Mouse (Mus musculus) kidney, postnatal 0 days (tissue): ENCODE data around the gene Arpc1b. TPM values are rescaled to one million over a fixed set of nuclear protein-coding genes. Genes with fewer than 3 reads are reported as not detected.
"Not testable (repeated sequence)": the region's sequence is repeated elsewhere in the genome, so short reads cannot be mapped to it uniquely, and the experiment has no call there.

ENCODE experiments used
- ATAC-seq: fragments of 200-750 bp; cut with Nextera tagmentation; replicated peaks from 2 replicates; pipeline ENCODE4 v1.8.0; 2017; ENCODE audit warnings: low read depth, moderate number of reproducible peaks, moderate TSS enrichment, moderate library complexity; ENCODE audit not compliant: low FRiP score
- DNase-seq: peaks from one replicate; pipeline ENCODE4 v3.0.0-alpha.2; 2016; ENCODE audit warnings: low spot score
- H3K27ac ChIP-seq: fragments of 300-500 bp; sonication (generic); 2 replicates; pipeline ENCODE4 v1.5.1; 2014; ENCODE audit warnings: mild to moderate bottlenecking
- H3K27me3 ChIP-seq: fragments of 300-500 bp; sonication (generic); 2 replicates; pipeline ENCODE4 v1.6.1; 2014; ENCODE audit warnings: low read length, mixed read lengths; ENCODE audit not compliant: insufficient read depth
- H3K36me3 ChIP-seq: fragments of 300-500 bp; sonication (generic); 2 replicates; pipeline ENCODE4 v1.6.1; 2014; ENCODE audit warnings: low read length, mixed read lengths; ENCODE audit not compliant: insufficient read depth
- H3K4me1 ChIP-seq: fragments of 300-500 bp; sonication (generic); replicated peaks from 2 replicates; pipeline ENCODE4 v1.6.1; 2014; ENCODE audit warnings: antibody characterized with exemption, low read length, mixed read lengths; ENCODE audit not compliant: insufficient read depth
- H3K4me2 ChIP-seq: fragments of 300-500 bp; sonication (generic); 2 replicates; pipeline ENCODE4 v1.6.1; 2014; ENCODE audit warnings: mild to moderate bottlenecking, low read length, moderate library complexity, mixed read lengths
- H3K4me3 ChIP-seq: fragments of 300-500 bp; sonication (generic); replicated peaks from 2 replicates; pipeline ENCODE4 v1.5.1; 2014; ENCODE audit warnings: low read depth, low read length
- H3K9ac ChIP-seq: fragments of 300-500 bp; sonication (generic); 2 replicates; pipeline ENCODE4 v1.6.1; 2014; ENCODE audit warnings: low read depth, low read length
- H3K9me3 ChIP-seq: fragments of 300-500 bp; sonication (generic); replicated peaks from 2 replicates; pipeline ENCODE4 v1.6.1; 2016; ENCODE audit warnings: low read length, inconsistent platforms, mixed read lengths
- CTCF ChIP-seq: IDR thresholded peaks from 2 replicates; pipeline ENCODE4 v1.5.1; 2016; ENCODE audit warnings: antibody characterized with exemption, low read depth, mild to moderate bottlenecking, moderate library complexity
- WGBS: fragments of 180-500 bp; shearing (Covaris S2); extraction: QIAGEN DNeasy Blood & Tissue Kit; methylation state at CpG from one replicate; pipeline ENCODE4 v1.1.7; 2014; 5-methylcytosine and 5-hydroxymethylcytosine counted together
- polyA plus RNA-seq: library from polyadenylated mRNA; unstranded; fragments of >200 nt; fragmentation: Nextera tagmentation; extraction: Ambion mirVana; gene quantifications from 2 replicates; pipeline ENCODE4 v1.2.1, GENCODE M21; 2015

Gene Arpc1b
- polyA plus RNA-seq, 1 experiment from 2014 or later, result 261 TPM

- no peak overlapping the region for H3K27ac ChIP-seq
- no peaks in the 10 kb centered on the region for H3K4me1 ChIP-seq
- no peak overlapping the region for H3K4me2 ChIP-seq
- WGBS, result 88% methylated on average over 4 of the region's 4 CpGs
- ATAC-seq, result no peak
- H3K9me3 ChIP-seq, result no peaks in the 10 kb centered on the region
- H3K36me3 ChIP-seq, result peaks cover 39% of the 10 kb centered on the region
- no peaks in the 10 kb centered on the region for H3K27me3 ChIP-seq
- DNase-seq, result no peak
- TF ChIP-seq CTCF, result no peak
- H3K9ac ChIP-seq, result no peak overlapping the region
- no peak overlapping the region for H3K4me3 ChIP-seq
Measured at GRCm38 (mm10) chr5:145096195-145096594, 17.8 kb upstream of the Arpc1b start.

- ATAC-seq (no peak), DNase-seq (no peak)
- peaks cover 30% of the 10 kb centered on the region for H3K36me3 ChIP-seq
- no peak overlapping the region for H3K27ac ChIP-seq
- no peaks in the 10 kb centered on the region for H3K9me3 ChIP-seq
- no peak overlapping the region for H3K4me2 ChIP-seq
- WGBS, result 96% methylated on average over 10 of the region's 10 CpGs
- no peaks in the 10 kb centered on the region for H3K4me1 ChIP-seq
- no peaks in the 10 kb centered on the region for H3K27me3 ChIP-seq
- no peak for TF ChIP-seq CTCF
- H3K9ac ChIP-seq, result no peak overlapping the region
- no peak overlapping the region for H3K4me3 ChIP-seq
Measured at GRCm38 (mm10) chr5:145098340-145098821, 15.6 kb upstream of the Arpc1b start.

GRCm38 (mm10) chr5:145100960-145101359 lies 13.1 kb upstream of the Arpc1b start:
- H3K27ac ChIP-seq, result no peak overlapping the region
- H3K27me3 ChIP-seq, result no peaks in the 10 kb centered on the region
- H3K9me3 ChIP-seq, result no peaks in the 10 kb centered on the region
- H3K4me1 ChIP-seq, result no peaks in the 10 kb centered on the region
- no peak overlapping the region for H3K4me2 ChIP-seq
- no peak overlapping the region for H3K9ac ChIP-seq
- peaks cover 38% of the 10 kb centered on the region for H3K36me3 ChIP-seq
- H3K4me3 ChIP-seq, result no peak overlapping the region
- no peak for ATAC-seq
- no peak for DNase-seq
- TF ChIP-seq CTCF, result no peak
- 96% methylated on average over 9 of the region's 9 CpGs for WGBS

GRCm38 (mm10) chr5:145101451-145101850 lies 12.6 kb upstream of the Arpc1b start:
- peaks cover 43% of the 10 kb centered on the region for H3K36me3 ChIP-seq
- not testable (repeated sequence) for H3K4me1 ChIP-seq, H3K9ac ChIP-seq, H3K4me2 ChIP-seq, H3K27me3 ChIP-seq, DNase-seq, H3K9me3 ChIP-seq, H3K4me3 ChIP-seq, ATAC-seq, H3K27ac ChIP-seq
- 92% methylated on average over 11 of the region's 11 CpGs for WGBS

- H3K4me3 ChIP-seq, result no peak overlapping the region
- H3K9ac ChIP-seq, result no peak overlapping the region
- WGBS, result 91% methylated on average over 4 of the region's 4 CpGs
- no peaks in the 10 kb centered on the region for H3K4me1 ChIP-seq
- H3K36me3 ChIP-seq, result peaks cover 53% of the 10 kb centered on the region
- no peaks in the 10 kb centered on the region for H3K27me3 ChIP-seq
- no peak for TF ChIP-seq CTCF
- H3K27ac ChIP-seq, result no peak overlapping the region
- DNase-seq, result no peak
- ATAC-seq, result no peak
- no peaks in the 10 kb centered on the region for H3K9me3 ChIP-seq
- H3K4me2 ChIP-seq, result no peak overlapping the region
Measured at GRCm38 (mm10) chr5:145102706-145103105, 11.3 kb upstream of the Arpc1b start.

GRCm38 (mm10) chr5:145104328-145104727 lies 9.7 kb upstream of the Arpc1b start:
- Histone ChIP-seq H3K4me3 (no peak overlapping the region), H3K36me3 (peaks cover 65% of the 10 kb centered on the region), H3K9ac (no peak overlapping the region), H3K4me1 (no peaks in the 10 kb centered on the region), H3K27ac (no peak overlapping the region), H3K27me3 (no peaks in the 10 kb centered on the region), H3K4me2 (no peak overlapping the region), H3K9me3 (no peaks in the 10 kb centered on the region)
- no peak for DNase-seq
- 90% methylated on average over 9 of the region's 9 CpGs for WGBS
- no peak for ATAC-seq
- TF ChIP-seq CTCF, result no peak

- no peaks in the 10 kb centered on the region for H3K27me3 ChIP-seq
- H3K4me3 ChIP-seq, result no peak overlapping the region
- no peak overlapping the region for H3K4me2 ChIP-seq
- TF ChIP-seq CTCF, result no peak
- ATAC-seq (no peak), DNase-seq (no peak)
- peaks cover 66% of the 10 kb centered on the region for H3K36me3 ChIP-seq
- no peaks in the 10 kb centered on the region for H3K4me1 ChIP-seq
- WGBS, result 85% methylated on average over 9 of the region's 9 CpGs
- H3K9ac ChIP-seq, result no peak overlapping the region
- H3K27ac ChIP-seq, result no peak overlapping the region
- H3K9me3 ChIP-seq, result no peaks in the 10 kb centered on the region
Measured at GRCm38 (mm10) chr5:145105694-145106275, 8.2 kb upstream of the Arpc1b start.
